Mouse (Mus musculus): Measurements from ENCODE around the gene Klra17.
"Not testable (repeated sequence)": the region's sequence is repeated elsewhere in the genome, so short reads cannot be mapped to it uniquely, and the experiment has no call there.

The Klra17 gene

DNA sequence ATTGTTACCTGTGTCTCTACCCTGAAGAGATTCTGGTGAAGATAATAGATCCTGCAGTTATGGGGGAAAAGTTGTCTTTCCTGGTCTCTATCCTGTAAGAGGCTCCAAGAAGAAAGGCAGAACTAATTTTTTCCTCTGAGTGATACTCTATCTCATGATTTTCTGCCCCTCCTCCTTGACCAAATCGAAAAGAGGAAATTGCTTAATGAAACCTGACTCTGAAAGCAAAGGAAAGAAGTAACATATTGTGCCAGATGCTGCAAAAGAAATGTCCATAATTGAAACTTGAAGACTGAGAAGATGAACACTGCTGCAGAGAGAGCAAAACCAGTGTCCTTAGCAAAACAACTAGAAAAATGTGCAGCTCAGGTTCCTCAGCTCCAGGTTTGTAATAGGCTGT, at the start of gene Klra17:
Klra17 (minus strand) TSS at position 124 of the 400 bp plus-strand sequence.
- no peak for DNase-seq (ENCODE audit: low read depth, low spot score)

DNA sequence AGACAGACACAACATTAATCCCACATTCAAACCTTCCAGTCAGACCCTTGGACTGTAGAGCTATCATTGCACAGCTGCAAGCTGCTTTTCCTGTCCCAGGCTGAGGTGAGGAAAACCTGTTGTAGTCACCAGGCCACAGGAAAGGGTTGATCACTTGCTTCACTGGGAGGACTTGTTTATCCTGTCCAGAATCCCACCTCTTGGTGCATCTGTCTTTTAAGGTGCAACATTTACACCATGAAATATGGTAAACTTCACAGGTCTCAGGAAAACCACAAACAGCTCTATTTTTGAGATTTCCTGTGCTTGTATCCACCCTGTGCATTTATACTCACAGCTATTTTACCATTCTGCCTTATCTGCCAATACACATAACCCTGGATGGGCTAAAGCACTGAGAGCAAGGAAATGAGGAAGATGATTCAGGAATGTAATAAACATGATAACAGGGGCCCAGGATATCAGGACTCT, 41.0 kb upstream of the Klra17 start, which contains the start of gene Klra5:
Klra5 (minus strand) TSS at position 175 of the 471 bp plus-strand sequence.
- DNase-seq (ENCODE audit: low read depth, low spot score) = not testable (repeated sequence)

- DNase-seq (ENCODE audit: low read depth, low spot score) = no peak
Measured at GRCm38 (mm10) chr6:129916996-129917395, 40.5 kb upstream of the Klra17 start.

DNA sequence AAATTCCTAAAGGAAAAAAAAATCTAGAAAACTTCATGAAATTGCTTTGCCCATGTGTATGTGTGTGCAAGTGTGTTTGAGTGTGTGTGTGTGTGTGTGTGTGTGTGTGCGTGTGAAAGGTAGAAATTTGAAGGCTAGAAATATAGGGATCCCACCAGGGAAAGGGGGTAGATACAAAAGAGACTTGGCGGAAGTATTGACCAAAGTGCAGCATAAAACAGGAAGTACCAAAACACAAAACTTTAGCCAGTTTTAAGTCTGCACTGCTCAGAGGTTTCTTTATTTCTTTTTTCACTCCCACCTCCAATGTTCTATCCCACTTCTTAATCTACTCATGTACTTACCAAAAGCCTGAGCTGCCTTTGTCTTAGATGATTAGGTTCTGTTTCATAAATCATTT, 6.1 kb upstream of the Klra17 start:
- no peak for DNase-seq (ENCODE audit: low read depth, low spot score)

- not testable (repeated sequence) for DNase-seq (ENCODE audit: low read depth, low spot score)
Measured at GRCm38 (mm10) chr6:129862349-129862748, 14.1 kb downstream of the Klra17 start, which contains the start of gene Gm17631. TSS of gene Gm17631 (plus strand) at chr6:129862649.

- DNase-seq (ENCODE audit: low read depth, low spot score) = no peak
Measured at GRCm38 (mm10) chr6:129825559-129825958, 50.9 kb downstream of the Klra17 start.

GRCm38 (mm10) chr6:129824004-129824403, 52.5 kb downstream of the Klra17 start:
- DNase-seq (ENCODE audit: low read depth, low spot score) = no peak

DNA sequence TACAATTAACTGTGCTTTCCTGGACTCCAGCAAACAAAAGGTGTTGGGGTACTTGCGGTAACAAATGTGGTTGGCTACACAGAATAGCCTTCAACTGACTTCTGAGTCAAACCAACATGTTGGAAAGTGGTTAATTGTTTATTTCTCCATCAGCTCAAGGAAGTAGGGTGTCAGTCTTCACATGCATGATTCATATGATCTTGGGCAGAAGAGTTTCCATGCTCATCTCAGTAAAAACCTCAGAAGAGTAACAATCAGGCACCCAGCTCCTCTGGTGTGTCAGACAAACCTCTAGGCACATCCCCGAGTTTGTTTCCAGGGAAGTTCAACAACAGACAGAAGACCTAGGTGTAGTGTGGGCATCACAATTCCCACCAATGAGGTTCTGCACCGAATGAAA, 58.7 kb downstream of the Klra17 start:
- DNase-seq (ENCODE audit: low read depth, low spot score) = no peak

- DNase-seq (ENCODE audit: low read depth, low spot score) = not testable (repeated sequence)
Measured at GRCm38 (mm10) chr6:129784170-129784569, 92.3 kb downstream of the Klra17 start, which contains the start of gene Gm156. TSS of gene Gm156 (minus strand) at chr6:129784270.
